ENCODE assay signal across 25 mouse cellular contexts in genomic region chr5:77132457-77133135, GRCm38 (mm10). TPM values are rescaled to one million over a fixed set of nuclear protein-coding genes. Genes with fewer than 3 reads are reported as not detected.
DNase-seq lines count a peak whose midpoint lies in the region; ATAC-seq and TF ChIP-seq lines count a peak whose summit lies in the region.
"Had no signal": no experiment of that assay in that cellular context is flagged by ENCODE, and none has a peak within 500 bp of the region (broad histone marks: within the 10 kb centered on the region; RNA-seq: fewer than 3 reads in every experiment).

No protein-coding gene starts in this region.

- TF ChIP-seq CTCF in MEL (IDR thresholded peaks at IDR 0.05 in 2 of 3, conservative IDR thresholded peaks at IDR 0.05 in 1 of 3; ENCODE audit: control insufficient read depth in 1 of 3, insufficient read depth in 1 of 3, low read depth in 2 of 3, low read length in 3 of 3, poor library complexity in 1 of 3, severe bottlenecking in 1 of 3): no peak

- WGBS in kidney, embryonic 15.5 days: 85% methylated on average over 2 of the region's 2 CpGs
- 90% methylated on average over 2 of the region's 2 CpGs for WGBS in forebrain, embryonic 14.5 days
- WGBS in midbrain, embryonic 14.5 days: 90% methylated on average over 2 of the region's 2 CpGs

- peak in 1 of 2 experiments; percentile 55; a peak in 1 of 4 replicates for TF ChIP-seq EP300 in MEL (IDR thresholded peaks at IDR 0.05; ENCODE audit: low read depth in 1 of 2, low read length in 2 of 2)

- no peaks in the 10 kb centered on the region for H3K9me3 ChIP-seq in kidney, embryonic 15.5 days (replicated peaks)
- no peaks in the 10 kb centered on the region for H3K9me3 ChIP-seq in MEL (replicated peaks; ENCODE audit: insufficient read depth, low read length)
- no peaks in the 10 kb centered on the region for H3K9me3 ChIP-seq in forebrain, embryonic 14.5 days (replicated peaks; ENCODE audit: control insufficient read depth, low read length)
- H3K9me3 ChIP-seq in midbrain, embryonic 14.5 days (ENCODE audit: control insufficient read depth, low read length): no peaks in the 10 kb centered on the region
- H3K9me3 ChIP-seq: embryonic facial prominence, embryonic 13.5 days; forebrain, embryonic 15.5 days; limb, embryonic 12.5 days; liver, embryonic 15.5 days had no signal

- intact Hi-C loops in gastrocnemius, postnatal 14 days (cut with DNase I; ENCODE audit: low total_unique reads): no loop called here

- peak; percentile 43 to 79 for DNase-seq in kidney, adult 8-10 months
- peak; percentile 42 for DNase-seq in 3T3-L1 (ENCODE audit: low read depth, low spot score)
- DNase-seq in MEL (ENCODE audit: low read depth, low spot score): no peak
- DNase-seq in gastrocnemius, postnatal 14 days: peak; percentile 69
- DNase-seq in forebrain, embryonic 14.5 days (ENCODE audit: low spot score): no peak
- DNase-seq in midbrain, embryonic 14.5 days: no peak
- DNase-seq: adrenal gland, postnatal 14 days; cerebellum, adult 8-10 months; cerebellum, postnatal 36 days; embryo, embryonic 11 days; heart, postnatal 14 days; layer of hippocampus, postnatal 36 days; lung, postnatal 4 days; right cerebral cortex, postnatal 4 days; thymus, adult 18-20 months; thymus, postnatal 36 days had no signal

- ATAC-seq in kidney, embryonic 15.5 days (replicated peaks; ENCODE audit: low FRiP score): no peak
- ATAC-seq in forebrain, embryonic 14.5 days: no peak
- no peak for ATAC-seq in midbrain, embryonic 14.5 days (ENCODE audit: low FRiP score, low TSS enrichment)
- ATAC-seq: forebrain, embryonic 15.5 days; intestine, postnatal 0 days had no signal

- H3K36me3 ChIP-seq in kidney, embryonic 15.5 days: no peaks in the 10 kb centered on the region
- peaks cover 0 to 23% of the 10 kb centered on the region in 2 experiments; a peak in 2 of 4 replicates for H3K36me3 ChIP-seq in MEL (ENCODE audit: control insufficient read depth in 1 of 2, insufficient read depth in 2 of 2, low read length in 2 of 2)
- no peaks in the 10 kb centered on the region for H3K36me3 ChIP-seq in forebrain, embryonic 14.5 days (ENCODE audit: control insufficient read depth, insufficient read depth, low read length)
- no peaks in the 10 kb centered on the region for H3K36me3 ChIP-seq in midbrain, embryonic 14.5 days (ENCODE audit: control insufficient read depth, insufficient read depth, low read length)
- H3K36me3 ChIP-seq: embryonic facial prominence, embryonic 13.5 days; forebrain, embryonic 15.5 days; hindbrain, embryonic 12.5 days; limb, embryonic 12.5 days; liver, embryonic 15.5 days had no signal

- no peak overlapping the region for H3K27ac ChIP-seq in kidney, embryonic 15.5 days
- H3K27ac ChIP-seq in MEL (ENCODE audit: control insufficient read depth, low read depth, low read length): no peak overlapping the region
- no peak overlapping the region for H3K27ac ChIP-seq in forebrain, embryonic 14.5 days (ENCODE audit: low read depth, low read length)
- no peak overlapping the region for H3K27ac ChIP-seq in midbrain, embryonic 14.5 days (replicated peaks; ENCODE audit: low read depth, low read length)
- H3K27ac ChIP-seq: embryonic facial prominence, embryonic 13.5 days; forebrain, embryonic 15.5 days; hindbrain, embryonic 12.5 days; liver, embryonic 15.5 days had no signal

- H3K9ac ChIP-seq in kidney, embryonic 15.5 days: no peak overlapping the region
- H3K9ac ChIP-seq in MEL (ENCODE audit: control insufficient read depth, low read depth, low read length, poor library complexity, severe bottlenecking): no peak overlapping the region
- no peak overlapping the region for H3K9ac ChIP-seq in forebrain, embryonic 14.5 days (ENCODE audit: low read length)
- H3K9ac ChIP-seq in midbrain, embryonic 14.5 days (replicated peaks; ENCODE audit: low read length): no peak overlapping the region
- H3K9ac ChIP-seq: embryonic facial prominence, embryonic 13.5 days; forebrain, embryonic 15.5 days; hindbrain, embryonic 12.5 days; limb, embryonic 12.5 days; liver, embryonic 15.5 days had no signal

- no peaks in the 10 kb centered on the region for H3K27me3 ChIP-seq in kidney, embryonic 15.5 days
- no peaks in the 10 kb centered on the region for H3K27me3 ChIP-seq in MEL (ENCODE audit: control insufficient read depth in 1 of 2, insufficient read depth in 2 of 2, low read length in 2 of 2)
- H3K27me3 ChIP-seq in forebrain, embryonic 14.5 days (replicated peaks; ENCODE audit: control insufficient read depth, insufficient read depth, low read length): peaks cover 8% of the 10 kb centered on the region; the same call in 1 of the 2 replicates
- peaks cover 30% of the 10 kb centered on the region for H3K27me3 ChIP-seq in midbrain, embryonic 14.5 days (ENCODE audit: control insufficient read depth, insufficient read depth, low read length)
- H3K27me3 ChIP-seq: embryonic facial prominence, embryonic 13.5 days; forebrain, embryonic 15.5 days; hindbrain, embryonic 12.5 days; limb, embryonic 12.5 days; liver, embryonic 15.5 days had no signal

- no peak overlapping the region for H3K4me3 ChIP-seq in kidney, embryonic 15.5 days (replicated peaks)
- H3K4me3 ChIP-seq in MEL (ENCODE audit: control insufficient read depth in 1 of 2, insufficient read depth in 1 of 2, low read depth in 2 of 2, low read length in 2 of 2): no peak overlapping the region
- H3K4me3 ChIP-seq in forebrain, embryonic 14.5 days (ENCODE audit: low read depth, low read length): no peak overlapping the region
- no peak overlapping the region for H3K4me3 ChIP-seq in midbrain, embryonic 14.5 days (replicated peaks; ENCODE audit: low read depth, low read length)
- H3K4me3 ChIP-seq: embryonic facial prominence, embryonic 13.5 days; erythroblast, embryonic 14.5 days; forebrain, embryonic 15.5 days; hindbrain, embryonic 12.5 days; limb, embryonic 12.5 days; liver, embryonic 15.5 days had no signal

- H3K4me2 ChIP-seq in kidney, embryonic 15.5 days: no peak overlapping the region
- no peak overlapping the region for H3K4me2 ChIP-seq in forebrain, embryonic 14.5 days (ENCODE audit: low read length)
- no peak overlapping the region for H3K4me2 ChIP-seq in midbrain, embryonic 14.5 days (ENCODE audit: low read length)
- H3K4me2 ChIP-seq: embryonic facial prominence, embryonic 13.5 days; forebrain, embryonic 15.5 days; heart, embryonic 11.5 days; hindbrain, embryonic 12.5 days; limb, embryonic 12.5 days; liver, embryonic 15.5 days had no signal

- no peaks in the 10 kb centered on the region for H3K4me1 ChIP-seq in kidney, embryonic 15.5 days
- peaks cover 21 to 24% of the 10 kb centered on the region in 2 experiments for H3K4me1 ChIP-seq in MEL (ENCODE audit: control insufficient read depth in 1 of 2, insufficient read depth in 2 of 2, low read length in 2 of 2)
- peaks cover 5% of the 10 kb centered on the region for H3K4me1 ChIP-seq in forebrain, embryonic 14.5 days (ENCODE audit: control insufficient read depth, insufficient read depth, low read length)
- H3K4me1 ChIP-seq in midbrain, embryonic 14.5 days (ENCODE audit: control insufficient read depth, insufficient read depth, low read length): no peaks in the 10 kb centered on the region

- TF ChIP-seq POLR2A in MEL (IDR thresholded peaks at IDR 0.05; ENCODE audit: control insufficient read depth in 1 of 2, insufficient read depth in 1 of 2, low read depth in 1 of 2, low read length in 2 of 2, poor library complexity in 1 of 2): no peak

- no peak for TF ChIP-seq RAD21 in MEL (IDR thresholded peaks at IDR 0.05; ENCODE audit: low read depth, low read length)

- H3K79me2 ChIP-seq in MEL (ENCODE audit: control insufficient read depth, insufficient read depth, low read length, poor library complexity): no peaks in the 10 kb centered on the region

TF ChIP-seq in MEL, 35 proteins besides CTCF, POLR2A, EP300 and RAD21 (continues in another document):
- TF ChIP-seq TCF12 (IDR thresholded peaks at IDR 0.05; ENCODE audit: low read depth, low read length) (peak; percentile 43; the same call in 1 of the 2 replicates), SMC3 (IDR thresholded peaks at IDR 0.05; ENCODE audit: low read depth, low read length) (no peak), HCFC1 (IDR thresholded peaks at IDR 0.05; ENCODE audit: low read depth, low read length) (no peak), MXI1 (IDR thresholded peaks at IDR 0.05; ENCODE audit: low read depth, low read length) (peak; percentile 28; the same call in 1 of the 2 replicates), MAFK (IDR thresholded peaks at IDR 0.05; ENCODE audit: borderline replicate concordance, low read depth, low read length) (no peak), ETS1 (IDR thresholded peaks at IDR 0.05; ENCODE audit: low read depth, low read length) (peak; percentile 56), UBTF (IDR thresholded peaks at IDR 0.05; ENCODE audit: borderline replicate concordance, insufficient read depth, low read depth, low read length) (no peak), GABPA (IDR thresholded peaks at IDR 0.05; ENCODE audit: low read depth, low read length) (0 out of 2 replicates have a peak, but pooled peaks have one; percentile 15), RCOR1 (IDR thresholded peaks at IDR 0.05; ENCODE audit: low read depth, low read length) (no peak), TBP (IDR thresholded peaks at IDR 0.05; ENCODE audit: low read depth, low read length) (no peak), MEF2A (IDR thresholded peaks at IDR 0.05; ENCODE audit: extremely low read depth, insufficient replicate concordance, low read depth, low read length, poor library complexity, severe bottlenecking) (no peak), NELFE (IDR thresholded peaks at IDR 0.05; ENCODE audit: low read depth, low read length) (no peak; the same call in 1 of the 2 replicates), MYB (IDR thresholded peaks at IDR 0.05; ENCODE audit: low read depth, low read length) (no peak), MAX (IDR thresholded peaks at IDR 0.05; ENCODE audit: low read length) (0 out of 2 replicates have a peak, but pooled peaks have one; percentile 16), TAL1 (IDR thresholded peaks at IDR 0.05; ENCODE audit: low read length) (no peak), CHD2 (IDR thresholded peaks at IDR 0.05; ENCODE audit: low read length) (no peak), USF1 (IDR thresholded peaks at IDR 0.05; ENCODE audit: low read depth, low read length) (no peak), CHD1 (IDR thresholded peaks at IDR 0.05; ENCODE audit: low read depth, low read length) (no peak), ZNF384 (IDR thresholded peaks at IDR 0.05; ENCODE audit: low read depth, low read length) (peak; percentile 94)

RNA-seq across cellular contexts. Expression of gene Hopx, which starts 17.7 kb away (rescaled TPM):
- polyA plus RNA-seq in kidney, embryonic 15.5 days (2015; fragmentation: Nextera tagmentation; extraction: Ambion mirVana): 1.0 and 1.7 TPM in 2 replicates
- total RNA-seq in MEL (2012; rRNA removed): 42.3 and 43.4 TPM in 2 replicates
- 10 to 100 TPM in 1 of 2 experiments, not detected in 1; 26.8 TPM for polyA plus RNA-seq in MEL (2012; ENCODE audit: insufficient read depth in 1 of 2, insufficient read length in 2 of 2, low read depth in 1 of 2, low replicate concordance in 2 of 2, missing spikeins in 1 of 2)
- 1 to 10 TPM; 9.7 to 9.8 TPM for total RNA-seq in gastrocnemius, postnatal 14 days (2021)
- polyA plus RNA-seq in forebrain, embryonic 14.5 days (2014; fragmentation: Nextera tagmentation; extraction: Ambion mirVana): 2.7 and 3.4 TPM in 2 replicates
- 0.82 and 0.93 TPM in 2 replicates for polyA plus RNA-seq in midbrain, embryonic 14.5 days (2014; fragmentation: Nextera tagmentation; extraction: Ambion mirVana)
- polyA plus RNA-seq: limb, embryonic 12.5 days had no signal

Comparison
In these comparisons a context has a peak if more than half of its experiments do, and no peak if none do; other contexts are left out.
1. DNase-seq: peak in kidney, adult 8-10 months (2 of 2), 3T3-L1 (single experiment) and gastrocnemius, postnatal 14 days (single experiment); none in MEL (single experiment), forebrain, embryonic 14.5 days (single experiment) and midbrain, embryonic 14.5 days (single experiment).